Mouse (Mus musculus): ENCODE data around the gene Hist1h2ai. TPM values are rescaled to one million over a fixed set of nuclear protein-coding genes. Genes with fewer than 3 reads are reported as not detected.
"Not testable (repeated sequence)": the region's sequence is repeated elsewhere in the genome, so short reads cannot be mapped to it uniquely, and the experiment has no call there.

Gene Hist1h2ai
- polyA plus RNA-seq, 1 experiment, result 23.0 TPM

DNA sequence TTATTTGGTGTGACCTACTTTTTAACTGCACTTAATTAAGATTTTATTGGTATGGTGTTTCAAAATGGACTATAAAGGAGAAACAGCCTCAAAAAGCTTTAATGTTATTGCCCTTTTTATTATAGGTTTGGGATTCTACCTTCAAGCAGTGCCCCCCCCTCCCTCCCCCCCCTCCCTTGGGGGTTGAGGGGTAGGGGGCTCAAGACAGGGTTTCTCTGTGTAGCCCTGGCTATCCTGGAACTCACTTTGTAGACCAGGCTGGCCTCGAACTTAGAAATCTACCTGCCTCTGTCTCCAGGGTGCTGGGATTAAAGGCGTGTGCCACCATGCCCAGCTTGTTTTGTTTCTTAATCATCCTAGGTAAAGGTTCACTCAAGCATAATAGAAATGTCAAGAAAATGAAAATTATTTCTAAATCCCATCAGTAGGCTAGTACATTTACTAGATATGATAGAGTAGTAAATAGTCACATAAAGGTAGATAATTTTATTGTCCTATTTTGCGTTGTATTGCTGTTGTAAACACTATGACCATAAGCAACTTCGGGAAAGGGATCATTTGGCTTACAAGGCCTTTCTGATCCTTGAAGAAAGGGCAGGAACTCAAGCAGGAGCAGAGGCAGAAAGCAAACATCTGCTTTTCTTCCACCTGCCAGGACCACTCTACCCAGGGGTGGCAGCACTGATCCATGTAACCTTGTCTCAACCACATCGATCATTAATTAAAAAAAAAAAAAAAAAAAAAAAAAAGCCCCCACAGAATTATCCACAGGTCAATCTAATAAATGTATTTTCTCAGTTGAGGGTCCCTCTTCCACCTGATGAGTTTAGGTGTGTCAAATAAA, 7.0 kb downstream of the Hist1h2ai start:
- no peak for DNase-seq (ENCODE audit: low read depth, low spot score)
- WGBS, result 35% methylated on average over 5 of the region's 5 CpGs

DNA sequence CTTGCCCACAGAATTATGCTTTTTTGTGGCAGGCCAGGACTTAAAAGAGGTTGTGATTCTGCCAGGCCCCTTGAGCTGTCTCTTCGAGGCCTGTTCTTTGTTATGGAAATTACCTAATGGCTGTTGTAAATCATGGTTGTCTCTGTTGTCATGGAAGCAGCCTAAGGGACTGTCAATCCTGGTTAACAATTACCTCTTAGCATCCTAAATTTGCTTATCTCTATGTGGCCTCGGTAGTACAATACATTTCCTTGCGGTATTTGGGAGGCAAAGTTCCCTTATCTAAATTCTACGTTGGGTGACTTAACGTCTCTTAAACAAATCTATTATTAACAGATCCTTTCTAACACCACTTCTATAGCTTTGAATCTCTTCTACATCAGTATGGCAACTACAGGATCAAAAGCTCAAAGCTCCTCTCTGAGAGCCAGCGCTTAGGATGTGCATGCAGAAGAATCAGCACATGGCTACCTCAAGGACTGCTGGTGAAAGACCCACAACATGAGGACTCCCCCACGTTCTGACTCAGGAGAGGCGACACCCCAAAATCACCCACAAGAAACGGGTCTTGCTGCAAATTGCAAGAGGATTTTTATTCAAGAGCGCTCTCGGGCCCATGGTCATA, 11.8 kb downstream of the Hist1h2ai start:
- DNase-seq (ENCODE audit: low read depth, low spot score), result no peak
- WGBS, result 51% methylated on average over 11 of the region's 11 CpGs

DNA sequence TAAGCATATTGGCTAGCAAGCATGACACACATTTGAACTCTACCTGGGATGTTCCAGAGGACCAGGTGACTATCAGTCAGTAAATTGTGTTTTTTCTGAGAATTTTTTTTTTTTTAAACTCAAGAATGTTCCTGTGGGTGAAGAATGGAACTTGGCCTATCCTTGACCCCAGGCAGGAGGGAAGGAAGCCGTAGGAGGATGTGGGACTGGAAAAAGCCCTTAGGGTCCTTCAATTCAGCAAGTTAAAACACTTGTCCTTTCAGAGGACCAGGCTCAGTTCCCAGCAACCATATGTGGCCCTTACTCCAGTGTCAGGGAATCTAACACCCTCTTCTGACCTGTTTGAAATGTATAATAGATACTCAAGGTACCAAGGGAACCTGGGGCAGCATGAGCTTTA, 13.3 kb downstream of the Hist1h2ai start:
- no peak for DNase-seq (ENCODE audit: low read depth, low spot score)
- 81% methylated on average over 1 of the region's 1 CpGs for WGBS

DNA sequence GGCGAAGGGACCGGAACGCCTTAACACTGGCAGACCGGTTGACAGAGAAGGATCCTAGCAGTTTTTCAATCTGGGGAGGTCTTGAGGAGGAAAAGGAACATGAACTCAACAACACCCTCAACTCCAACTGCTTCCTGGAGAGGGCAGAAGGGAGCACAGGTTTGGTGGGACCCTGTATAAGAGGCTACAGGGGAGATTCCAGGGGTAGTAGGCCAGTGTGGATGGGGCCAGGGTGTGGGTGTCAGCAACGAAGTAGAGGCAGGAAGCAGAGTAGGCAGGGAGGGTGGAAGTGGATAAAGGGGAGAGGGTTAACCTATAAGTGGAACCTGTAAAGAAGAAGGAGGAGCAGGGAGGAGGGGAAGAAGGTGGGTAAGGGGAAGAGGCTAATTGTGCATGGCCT, 17.2 kb downstream of the Hist1h2ai start:
- 86% methylated on average over 5 of the region's 5 CpGs for WGBS
- no peak for DNase-seq (ENCODE audit: low read depth, low spot score)

DNA sequence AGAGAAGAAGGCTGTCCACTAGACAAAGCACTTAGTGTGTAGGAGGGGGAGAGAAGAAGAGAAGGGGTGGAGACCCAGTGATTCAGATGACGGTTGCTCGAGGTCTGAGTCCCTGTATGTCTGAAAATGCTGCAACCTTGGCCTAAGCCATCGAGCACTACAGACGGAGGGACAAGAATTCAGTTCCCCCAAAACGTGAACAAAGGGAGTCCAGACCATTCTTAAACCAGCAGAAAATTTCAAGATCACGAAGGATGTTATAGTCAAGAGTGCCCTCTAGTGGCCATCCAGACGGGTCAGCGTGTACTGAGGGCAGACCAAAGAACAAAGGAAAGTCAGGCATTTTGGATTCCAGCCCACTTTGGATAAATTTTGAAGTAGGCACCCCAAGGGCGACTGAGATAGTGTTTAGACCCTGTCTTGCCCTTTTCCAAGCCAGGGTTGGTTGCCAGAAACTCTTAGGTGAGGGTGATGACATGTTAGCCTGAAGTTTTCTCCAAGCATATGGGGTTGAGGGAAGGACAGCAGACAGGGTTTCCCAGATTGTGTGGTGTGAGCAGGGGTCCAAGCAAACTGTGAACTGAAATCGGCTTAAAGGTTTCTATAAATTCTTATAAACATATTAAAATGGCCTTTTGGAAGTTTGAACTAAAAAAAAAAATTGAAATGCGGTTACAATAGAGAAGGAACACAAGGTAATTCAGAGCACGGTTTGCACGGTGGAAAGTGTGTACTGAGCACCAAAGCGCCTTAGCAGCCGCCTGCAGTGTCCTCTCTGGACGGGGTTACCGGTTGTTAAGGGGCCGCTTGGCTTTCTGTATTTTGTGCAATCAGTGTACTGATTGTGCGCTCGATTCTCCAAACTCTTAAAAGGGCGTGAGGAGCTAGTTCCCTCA, 18.0 kb downstream of the Hist1h2ai start:
- 1% methylated on average over 21 of the region's 21 CpGs for WGBS
- no peak for DNase-seq (ENCODE audit: low read depth, low spot score)

DNA sequence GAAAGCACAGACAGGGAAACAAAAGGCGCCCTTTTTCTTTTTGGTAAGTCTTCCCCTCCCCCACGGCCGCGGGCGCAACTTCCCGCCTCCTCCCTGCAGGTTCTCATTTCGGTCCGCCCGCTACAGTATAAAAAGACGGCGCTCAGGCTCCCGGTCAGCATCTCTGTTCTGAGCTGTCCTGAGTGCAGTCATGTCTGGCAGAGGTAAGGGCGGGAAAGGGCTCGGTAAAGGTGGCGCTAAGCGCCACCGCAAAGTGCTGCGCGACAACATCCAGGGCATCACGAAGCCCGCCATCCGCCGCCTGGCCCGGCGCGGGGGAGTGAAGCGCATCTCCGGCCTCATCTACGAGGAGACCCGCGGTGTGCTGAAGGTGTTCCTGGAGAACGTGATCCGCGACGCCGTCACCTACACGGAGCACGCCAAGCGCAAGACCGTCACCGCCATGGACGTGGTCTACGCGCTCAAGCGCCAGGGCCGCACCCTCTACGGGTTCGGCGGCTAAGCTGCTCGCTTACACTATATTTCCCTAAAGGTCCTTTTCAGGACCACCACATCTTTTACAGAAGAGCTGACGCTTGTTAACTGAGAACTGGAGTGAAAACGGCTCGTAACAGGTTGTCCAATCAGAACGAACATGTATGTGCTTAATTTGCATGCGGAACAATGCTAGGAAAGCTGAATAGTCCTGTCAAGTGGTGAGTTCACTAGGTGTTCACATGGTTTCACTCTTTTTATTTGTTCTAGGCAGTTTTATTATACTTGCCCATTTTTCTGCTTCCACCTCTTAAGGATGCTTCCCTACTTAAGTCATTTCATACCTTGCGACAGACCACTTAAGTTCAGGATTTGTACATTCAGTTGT, 18.9 kb downstream of the Hist1h2ai start, which contains the start of gene Hist1h4j:
Gene Hist1h4j, plus strand, starts transcription at position 159 of the 862 bp plus-strand sequence.
- under 1% methylated on average over 52 of the region's 56 CpGs for WGBS
- not testable (repeated sequence) for DNase-seq (ENCODE audit: low read depth, low spot score)

DNA sequence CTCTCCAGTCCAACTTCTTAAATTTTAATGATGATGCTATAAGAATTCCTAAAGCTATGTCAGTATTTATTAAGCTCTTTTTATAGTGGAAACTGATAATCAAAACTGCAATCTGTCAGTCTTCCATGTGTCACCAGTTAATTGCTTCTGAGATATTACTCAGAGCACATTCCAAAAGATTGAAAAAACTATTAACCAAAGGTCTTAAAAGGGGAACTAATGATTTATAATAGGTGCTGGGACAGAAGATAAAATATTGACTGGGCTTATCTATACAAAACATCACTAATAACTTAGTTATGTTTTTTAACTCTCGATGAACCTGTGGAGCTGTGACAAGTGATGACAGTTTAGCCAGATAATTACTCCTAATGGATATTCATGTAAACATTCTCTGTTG, 28.8 kb downstream of the Hist1h2ai start:
- no peak for DNase-seq (ENCODE audit: low read depth, low spot score)
- WGBS, result 75% methylated on average over 1 of the region's 1 CpGs

DNA sequence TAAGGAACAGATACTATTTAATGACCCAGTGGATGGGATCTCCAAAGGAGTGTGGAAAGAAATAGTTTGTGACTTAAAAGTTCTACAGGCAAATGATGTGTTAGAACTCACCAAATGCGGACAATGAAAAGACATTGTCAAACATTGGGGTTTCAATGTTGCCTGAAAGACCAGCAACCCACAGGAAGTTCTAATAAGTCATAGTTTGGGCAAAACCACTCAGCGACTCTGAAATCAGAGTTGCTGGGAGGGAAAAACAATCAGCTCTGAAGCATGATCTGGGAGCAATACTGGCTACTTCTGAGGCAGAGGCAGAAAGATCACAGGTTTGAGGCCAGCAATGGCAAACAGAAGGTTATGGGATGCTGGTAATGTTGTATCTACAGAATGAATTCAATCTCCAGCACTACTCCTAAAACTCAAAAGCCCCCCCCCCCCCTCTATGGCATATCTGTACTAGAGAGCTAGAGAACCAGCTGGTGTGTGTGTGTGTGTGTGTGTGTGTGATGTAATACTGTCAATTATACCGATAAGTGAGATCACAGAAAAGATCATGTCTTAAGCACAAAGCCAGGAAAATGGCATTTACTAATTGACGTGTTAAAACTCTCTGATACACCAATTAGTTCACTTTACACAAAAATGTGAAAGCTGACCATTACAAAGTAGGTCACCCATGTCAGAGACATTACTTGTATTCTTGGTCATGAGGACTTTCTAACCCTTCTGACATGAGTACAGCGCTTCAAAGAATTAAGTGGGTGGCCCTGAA, 33.4 kb downstream of the Hist1h2ai start:
- no peak for DNase-seq (ENCODE audit: low read depth, low spot score)
- 6% methylated on average over 5 of the region's 5 CpGs for WGBS

DNA sequence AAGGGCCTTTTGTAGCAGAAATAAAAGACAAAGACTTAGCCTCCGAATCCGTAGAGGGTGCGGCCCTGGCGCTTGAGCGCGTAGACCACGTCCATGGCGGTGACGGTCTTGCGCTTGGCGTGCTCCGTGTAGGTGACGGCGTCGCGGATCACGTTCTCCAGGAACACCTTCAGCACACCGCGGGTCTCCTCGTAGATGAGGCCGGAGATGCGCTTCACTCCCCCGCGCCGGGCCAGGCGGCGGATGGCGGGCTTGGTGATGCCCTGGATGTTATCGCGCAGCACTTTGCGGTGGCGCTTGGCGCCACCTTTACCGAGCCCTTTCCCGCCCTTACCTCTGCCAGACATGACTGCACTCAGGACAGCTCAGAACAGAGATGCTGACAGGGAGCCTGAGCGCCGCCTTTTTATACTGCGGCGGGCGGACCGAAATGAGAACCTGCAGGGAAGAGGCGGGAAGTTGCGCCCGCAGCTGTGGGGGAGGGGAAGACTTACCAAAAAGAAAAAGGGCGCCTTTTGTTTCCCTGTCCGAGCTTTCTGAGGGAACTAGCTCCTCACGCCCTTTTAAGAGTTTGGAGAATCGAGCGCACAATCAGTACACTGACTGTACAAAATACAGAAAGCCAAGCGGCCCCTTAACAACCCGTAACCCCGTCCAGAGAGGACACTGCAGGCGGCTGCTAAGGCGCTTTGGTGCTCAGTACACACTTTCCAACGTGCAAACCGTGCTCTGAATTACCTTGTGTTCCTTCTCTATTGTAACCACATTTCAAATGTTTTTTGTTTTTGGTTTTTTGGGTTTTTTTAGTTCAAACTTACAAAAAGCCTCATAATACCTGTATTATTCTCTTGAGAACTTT, 34.2 kb downstream of the Hist1h2ai start, which contains the start of gene Hist1h4k:
Gene Hist1h4k, minus strand, starts transcription at position 347 of the 859 bp plus-strand sequence.
- not testable (repeated sequence) for DNase-seq (ENCODE audit: low read depth, low spot score)
- under 1% methylated on average over 47 of the region's 56 CpGs for WGBS

DNA sequence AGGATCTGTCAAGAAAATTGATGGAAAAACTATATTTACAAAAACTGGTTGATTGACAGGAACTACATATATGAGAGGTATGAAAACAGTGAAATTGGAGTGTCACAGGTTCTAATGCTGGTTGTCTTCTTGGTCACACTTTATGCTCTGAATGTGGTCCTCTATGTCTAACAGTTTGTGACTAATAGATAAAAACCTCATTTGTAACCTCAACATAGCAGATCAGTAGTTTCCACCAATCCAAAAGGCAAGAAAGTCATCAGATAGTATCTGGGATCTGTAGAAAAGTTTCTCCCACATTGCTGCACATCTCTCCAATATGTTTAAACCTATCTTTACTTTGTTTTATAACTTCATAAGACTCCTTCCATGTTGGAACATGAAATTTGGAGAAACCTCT, 35.2 kb downstream of the Hist1h2ai start:
- DNase-seq (ENCODE audit: low read depth, low spot score), result no peak

DNA sequence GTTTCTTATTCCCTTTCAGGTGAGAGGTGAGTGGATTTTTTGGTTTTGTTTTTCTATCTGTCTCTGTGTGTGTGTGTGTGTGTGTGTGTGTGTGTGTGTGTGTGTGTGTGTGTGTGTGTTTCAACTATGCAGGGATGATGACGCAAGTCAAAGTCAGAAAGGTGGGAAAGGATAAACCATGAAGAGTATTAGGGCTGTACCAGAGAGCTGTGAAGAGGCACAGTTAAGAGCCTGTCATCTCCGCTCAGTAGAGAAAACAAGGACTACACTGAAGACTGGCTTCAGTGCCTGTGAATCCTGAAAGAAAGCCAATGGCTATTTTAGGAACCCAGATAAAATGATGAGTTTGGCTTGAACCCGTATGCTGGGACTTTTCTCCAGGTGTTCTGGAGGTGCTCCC, 35.6 kb downstream of the Hist1h2ai start:
- no peak for DNase-seq (ENCODE audit: low read depth, low spot score)
- 76% methylated on average over 3 of the region's 3 CpGs for WGBS

DNA sequence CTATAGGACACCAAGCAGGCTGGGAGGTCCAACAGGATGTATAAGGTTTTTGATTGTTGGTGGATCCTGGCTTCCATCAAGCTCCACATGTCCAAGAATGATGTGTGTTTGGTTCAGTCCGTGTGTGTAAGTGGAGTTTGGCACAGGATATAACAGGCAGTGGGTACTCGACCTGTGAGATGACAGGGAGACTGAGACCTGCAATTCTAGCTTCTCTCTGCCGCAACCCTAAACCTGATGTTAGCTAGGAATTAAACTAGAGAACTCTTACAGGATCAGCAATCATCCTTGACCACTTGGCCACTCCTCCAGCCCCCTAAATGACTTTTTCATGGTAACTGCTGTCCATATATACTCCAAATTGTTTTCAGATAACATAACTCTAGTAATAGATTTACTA, 36.1 kb downstream of the Hist1h2ai start:
- DNase-seq (ENCODE audit: low read depth, low spot score), result no peak
- 38% methylated on average over 3 of the region's 3 CpGs for WGBS

DNA sequence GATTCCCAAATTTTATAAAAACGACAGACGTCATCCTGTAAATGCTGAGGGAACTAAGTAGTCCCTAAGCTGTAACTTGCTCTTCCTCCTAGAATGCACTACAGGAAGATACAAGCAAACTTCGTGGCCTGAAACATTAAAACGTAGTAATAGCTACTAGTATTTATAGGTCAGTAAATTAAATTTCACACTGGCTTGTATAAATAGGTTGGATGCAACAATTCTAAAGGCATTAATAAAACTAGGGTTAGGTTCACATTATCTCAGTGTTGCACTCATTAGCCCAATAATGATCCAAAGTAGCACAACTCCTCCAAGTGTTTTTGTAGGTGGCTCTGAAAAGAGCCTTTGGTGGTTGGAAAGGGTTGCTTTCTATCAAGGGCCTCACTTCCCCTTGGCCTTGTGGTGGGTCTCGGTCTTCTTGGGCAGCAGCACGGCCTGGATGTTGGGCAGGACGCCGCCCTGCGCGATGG, 36.9 kb downstream of the Hist1h2ai start:
- WGBS, result 4% methylated on average over 10 of the region's 10 CpGs
- DNase-seq (ENCODE audit: low read depth, low spot score), result no peak

DNA sequence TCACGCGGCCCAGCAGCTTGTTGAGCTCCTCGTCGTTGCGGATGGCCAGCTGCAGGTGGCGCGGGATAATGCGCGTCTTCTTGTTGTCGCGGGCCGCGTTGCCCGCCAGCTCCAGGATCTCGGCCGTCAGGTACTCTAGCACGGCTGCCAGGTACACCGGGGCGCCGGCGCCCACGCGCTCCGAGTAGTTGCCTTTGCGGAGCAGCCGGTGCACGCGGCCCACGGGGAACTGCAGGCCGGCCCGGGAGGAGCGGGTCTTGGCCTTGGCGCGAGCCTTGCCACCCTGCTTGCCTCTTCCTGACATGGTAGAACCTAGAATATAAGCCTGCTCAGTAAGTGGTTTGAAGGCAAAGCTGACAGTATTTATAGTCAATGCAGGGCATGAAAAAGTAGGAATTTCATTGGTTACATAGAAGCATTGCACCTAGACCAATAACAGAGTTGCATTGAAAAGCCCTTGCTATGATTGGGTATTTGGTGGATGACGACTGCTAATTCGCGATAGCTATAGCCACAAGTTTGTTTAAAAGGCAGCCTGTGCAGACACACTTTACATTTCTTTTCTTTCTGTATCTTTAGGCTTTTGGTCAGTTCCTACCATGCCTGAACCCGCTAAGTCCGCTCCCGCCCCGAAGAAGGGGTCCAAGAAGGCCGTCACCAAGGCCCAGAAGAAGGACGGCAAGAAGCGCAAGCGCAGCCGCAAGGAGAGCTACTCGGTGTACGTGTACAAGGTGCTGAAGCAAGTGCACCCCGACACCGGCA, 37.5 kb downstream of the Hist1h2ai start, which contains the start of the genes Hist1h2ak and Hist1h2bn:
Gene Hist1h2ak, minus strand, starts transcription at position 304 of the 762 bp plus-strand sequence.
Gene Hist1h2bn, plus strand, starts transcription at position 600 of the 762 bp plus-strand sequence.
- DNase-seq (ENCODE audit: low read depth, low spot score), result peak; percentile 94
- under 1% methylated on average over 48 of the region's 50 CpGs for WGBS

DNA sequence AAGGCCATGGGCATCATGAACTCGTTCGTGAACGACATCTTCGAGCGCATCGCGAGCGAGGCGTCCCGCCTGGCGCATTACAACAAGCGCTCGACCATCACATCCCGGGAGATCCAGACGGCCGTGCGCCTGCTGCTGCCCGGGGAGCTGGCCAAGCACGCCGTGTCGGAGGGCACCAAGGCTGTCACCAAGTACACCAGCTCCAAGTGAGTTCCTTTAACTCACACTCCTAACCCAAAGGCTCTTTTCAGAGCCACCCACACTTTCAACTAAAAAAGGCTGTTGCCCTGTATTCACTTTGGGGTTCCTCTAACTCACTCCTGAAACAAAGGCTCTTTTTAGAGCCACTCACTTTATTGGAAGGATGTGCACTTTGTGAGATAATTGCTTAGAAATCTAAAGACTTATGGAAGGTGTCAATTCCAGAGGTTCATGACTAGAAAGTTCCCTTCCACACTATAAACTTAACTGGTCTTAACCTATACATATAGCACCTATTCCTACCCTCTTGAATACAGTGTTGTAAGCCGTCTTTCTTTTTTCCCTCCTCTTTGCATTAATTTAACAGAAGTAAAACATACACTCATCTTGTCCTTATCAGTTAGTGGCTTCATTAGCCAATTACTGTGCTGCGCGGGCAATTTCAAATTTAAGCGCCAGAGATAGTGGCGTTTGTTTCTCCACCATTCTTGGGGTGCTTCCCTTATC, 38.2 kb downstream of the Hist1h2ai start:
- WGBS, result under 1% methylated on average over 26 of the region's 26 CpGs
- not testable (repeated sequence) for DNase-seq (ENCODE audit: low read depth, low spot score)

DNA sequence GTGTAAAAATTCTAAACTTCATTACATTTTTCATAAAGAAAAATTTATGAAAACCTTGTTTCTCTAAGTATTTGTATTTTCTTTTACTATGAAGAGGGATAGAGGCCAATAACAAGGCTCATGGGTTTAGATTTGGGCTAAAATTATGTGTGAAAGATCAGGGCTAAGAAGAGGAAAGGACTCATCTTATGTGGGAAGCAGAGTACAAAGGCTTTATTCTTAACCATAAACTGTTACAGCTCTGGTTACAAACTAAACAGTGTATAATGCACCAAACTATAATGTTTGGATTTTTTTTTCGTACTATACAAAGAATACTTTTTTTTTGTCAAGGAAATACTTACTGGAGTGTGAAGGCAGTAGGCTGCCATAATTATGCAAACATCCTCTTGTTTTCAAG, 39.5 kb downstream of the Hist1h2ai start:
- DNase-seq (ENCODE audit: low read depth, low spot score), result no peak
- WGBS, result 59% methylated on average over 1 of the region's 1 CpGs

Data from large intestine, adult 2 months (tissue).